Mouse (Mus musculus) kidney, postnatal 36 days (tissue): ENCODE results near the gene Ssu2.

Experiments
- DNase-seq, 2 experiments: peaks; one replicate each; pipeline ENCODE4 v3.0.0; 2021 to 2022; ENCODE audit warnings: mixed read lengths in 2 of 2

Gene Ssu2

GRCm38 (mm10) chr6:112339016-112339415, 48.8 kb downstream of the Ssu2 start:
- DNase-seq: peak; percentile 31 to 41

GRCm38 (mm10) chr6:112337667-112338066, 50.2 kb downstream of the Ssu2 start:
- DNase-seq: no peak

- peak in 1 of 2 experiments; percentile 19 for DNase-seq
Observed at GRCm38 (mm10) chr6:112333930-112334329, 53.9 kb downstream of the Ssu2 start.

- DNase-seq: no peak
Observed at GRCm38 (mm10) chr6:112331223-112331598, 56.6 kb downstream of the Ssu2 start.

- DNase-seq: peak in 1 of 2 experiments; percentile 5
Observed at GRCm38 (mm10) chr6:112330520-112331222, 57.2 kb downstream of the Ssu2 start.

- DNase-seq: peak; percentile 62 to 67
Observed at GRCm38 (mm10) chr6:112327793-112328192, 60.0 kb downstream of the Ssu2 start.

- DNase-seq: peak; percentile 32 to 41
Observed at GRCm38 (mm10) chr6:112325213-112325612, 62.6 kb downstream of the Ssu2 start.

- DNase-seq: no peak
Observed at GRCm38 (mm10) chr6:112322916-112323315, 64.9 kb downstream of the Ssu2 start.

- DNase-seq: no peak
Observed at GRCm38 (mm10) chr6:112320679-112321078, 67.1 kb downstream of the Ssu2 start.

GRCm38 (mm10) chr6:112319449-112319848, 68.4 kb downstream of the Ssu2 start:
- DNase-seq: no peak

GRCm38 (mm10) chr6:112311385-112311784, 76.4 kb downstream of the Ssu2 start:
- no peak for DNase-seq

GRCm38 (mm10) chr6:112309330-112309938, 78.4 kb downstream of the Ssu2 start:
- DNase-seq: no peak
